Mouse (Mus musculus) CH12.LX (cell line): ENCODE data around the gene Scaf1. TPM values are rescaled to one million over a fixed set of nuclear protein-coding genes. Genes with fewer than 3 reads are reported as not detected.
A peak's percentile ranks its signal among the peaks of the same experiment; 100 is the strongest.

ENCODE experiments used
- DNase-seq: peaks from one replicate; pipeline ENCODE4 v3.0.0-alpha.2; 2013; ENCODE audit errors: extremely low read depth
- H3K27ac ChIP-seq: 2 replicates; pipeline ENCODE4 v1.5.1; 2012; ENCODE audit warnings: low read depth, mild to moderate bottlenecking, control low read depth, moderate library complexity; ENCODE audit not compliant: insufficient read depth
- H3K27me3 ChIP-seq: replicated peaks from 2 replicates; pipeline ENCODE3; 2012; ENCODE audit warnings: inconsistent platforms
- H3K36me3 ChIP-seq, 2 experiments: replicated peaks in 1 of 2; 2 replicates each; pipeline versions ENCODE3 to v1.6.1; 2012; ENCODE audit warnings: inconsistent platforms in 1 of 2, low read length in 1 of 2, mild to moderate bottlenecking in 1 of 2, mixed read lengths in 1 of 2, moderate library complexity in 1 of 2; ENCODE audit not compliant: control insufficient read depth in 1 of 2, insufficient read depth in 1 of 2
- H3K4me1 ChIP-seq, 2 experiments: 2 replicates each; pipeline ENCODE4 v1.6.1; 2012; ENCODE audit warnings: inconsistent platforms in 1 of 2, moderate library complexity in 1 of 2; ENCODE audit not compliant: insufficient read depth in 2 of 2, control insufficient read depth in 1 of 2
- H3K4me2 ChIP-seq: 2 replicates; pipeline ENCODE4 v1.6.1; 2012; ENCODE audit warnings: low read depth, mild to moderate bottlenecking, control low read depth; ENCODE audit not compliant: poor library complexity, insufficient read depth, severe bottlenecking
- H3K4me3 ChIP-seq, 3 experiments: fragments of 150-350 bp in 1 of 3; sonication (generic) in 1 of 3; replicated peaks in 1 of 3; 2 replicates each; pipeline versions ENCODE3 to v1.5.1; 2011 to 2012; ENCODE audit warnings: low read depth in 2 of 3, low read length in 2 of 3, mild to moderate bottlenecking in 2 of 3, moderate library complexity in 2 of 3, control low read depth in 1 of 3, improper control_type of control experiment in 1 of 3, inconsistent platforms in 1 of 3, mixed read lengths in 1 of 3; ENCODE audit not compliant: poor library complexity in 1 of 3
- H3K79me2 ChIP-seq: replicated peaks from 2 replicates; pipeline ENCODE4 v1.6.1; 2012; ENCODE audit warnings: mild to moderate bottlenecking, moderate library complexity; ENCODE audit not compliant: control insufficient read depth, poor library complexity, insufficient read depth, severe bottlenecking; ENCODE audit errors: extremely low read depth
- H3K9ac ChIP-seq: 2 replicates; pipeline ENCODE4 v1.6.1; 2012; ENCODE audit warnings: low read depth, mild to moderate bottlenecking, control low read depth, moderate library complexity; ENCODE audit not compliant: insufficient read depth
- H3K9me3 ChIP-seq: replicated peaks from 2 replicates; pipeline ENCODE3; 2012; ENCODE audit warnings: low read length, inconsistent platforms, mixed read lengths
- BHLHE40 ChIP-seq: IDR thresholded peaks from 2 replicates; pipeline ENCODE4 v1.6.1; 2011; ENCODE audit warnings: mild to moderate bottlenecking, low read depth, low read length, improper control_type of control experiment
- CHD1 ChIP-seq: IDR thresholded peaks from 2 replicates; pipeline ENCODE4 v1.6.1; 2012; ENCODE audit warnings: low read depth, low read length, improper control_type of control experiment, inconsistent platforms
- CHD2 ChIP-seq: IDR thresholded peaks from 2 replicates; pipeline ENCODE4 v1.6.1; 2011; ENCODE audit warnings: low read length, improper control_type of control experiment
- CTCF ChIP-seq, 2 experiments: IDR thresholded peaks in 1 of 2; conservative IDR thresholded peaks in 1 of 2; 2 replicates each; pipeline ENCODE4 v1.5.1; 2011 to 2012; ENCODE audit warnings: low read depth in 2 of 2, low read length in 2 of 2, improper control_type of control experiment in 1 of 2, inconsistent platforms in 1 of 2, mild to moderate bottlenecking in 1 of 2, moderate library complexity in 1 of 2
- E2F4 ChIP-seq: IDR thresholded peaks from 2 replicates; pipeline ENCODE4 v1.6.1; 2011; ENCODE audit warnings: low read depth, low read length, improper control_type of control experiment; ENCODE audit not compliant: insufficient replicate concordance
- EP300 ChIP-seq: IDR thresholded peaks from 2 replicates; pipeline ENCODE4 v1.6.1; 2011; ENCODE audit warnings: low read length, improper control_type of control experiment
- HCFC1 ChIP-seq: IDR thresholded peaks from 2 replicates; pipeline ENCODE4 v1.6.1; 2012; ENCODE audit warnings: low read depth, mild to moderate bottlenecking, inconsistent platforms, low read length, improper control_type of control experiment
- IRF4 ChIP-seq: IDR thresholded peaks from 2 replicates; pipeline ENCODE4 v1.6.1; 2014; ENCODE audit warnings: low read depth, mild to moderate bottlenecking, inconsistent platforms, low read length, improper control_type of control experiment
- JUN ChIP-seq: IDR thresholded peaks from 2 replicates; pipeline ENCODE4 v1.6.1; 2011; ENCODE audit warnings: low read depth, mild to moderate bottlenecking, low read length, improper control_type of control experiment, moderate library complexity; ENCODE audit not compliant: insufficient read depth
- JUND ChIP-seq: conservative IDR thresholded peaks from 2 replicates; pipeline ENCODE4 v1.6.1; 2011; ENCODE audit warnings: low read depth, low read length, improper control_type of control experiment
- MAX ChIP-seq: IDR thresholded peaks from 2 replicates; pipeline ENCODE4 v1.6.1; 2011; ENCODE audit warnings: low read length, improper control_type of control experiment
- MXI1 ChIP-seq: IDR thresholded peaks from 2 replicates; pipeline ENCODE4 v1.6.1; 2011; ENCODE audit warnings: mild to moderate bottlenecking, low read depth, low read length, improper control_type of control experiment
- MYC ChIP-seq: IDR thresholded peaks from 2 replicates; pipeline ENCODE4 v1.6.1; 2011; ENCODE audit warnings: low read depth, mild to moderate bottlenecking, improper control_type of control experiment, low read length
- PAX5 ChIP-seq: IDR thresholded peaks from 2 replicates; pipeline ENCODE4 v1.6.1; 2012; ENCODE audit warnings: low read length, inconsistent platforms, mixed read lengths
- POLR2A ChIP-seq: IDR thresholded peaks from 2 replicates; pipeline ENCODE4 v1.6.1; 2011; ENCODE audit warnings: low read depth, mild to moderate bottlenecking, improper control_type of control experiment, low read length
- SMC3 ChIP-seq: IDR thresholded peaks from 2 replicates; pipeline ENCODE4 v1.6.1; 2011; ENCODE audit warnings: low read depth, low read length, improper control_type of control experiment
- UBTF ChIP-seq: IDR thresholded peaks from 2 replicates; pipeline ENCODE4 v1.6.1; 2012; ENCODE audit warnings: low read depth, mild to moderate bottlenecking, inconsistent platforms, low read length, improper control_type of control experiment, moderate library complexity
- USF2 ChIP-seq: conservative IDR thresholded peaks from 2 replicates; pipeline ENCODE4 v1.6.1; 2011; ENCODE audit warnings: low read depth, low read length, improper control_type of control experiment
- ZMIZ1 ChIP-seq: IDR thresholded peaks from 2 replicates; pipeline ENCODE4 v1.6.1; 2012; ENCODE audit warnings: low read depth, mild to moderate bottlenecking, inconsistent platforms, low read length, improper control_type of control experiment
- ZNF384 ChIP-seq: IDR thresholded peaks from 2 replicates; pipeline ENCODE4 v1.6.1; 2012; ENCODE audit warnings: low read depth, low read length, improper control_type of control experiment, inconsistent platforms
- dilution Hi-C: fragments of 300-500 bp; cut with MboI; formaldehyde crosslinking; loops from 2 replicates; pipeline ENCODE4 v1.14.3; 2020; ENCODE audit warnings: low sequenced_read_pairs; ENCODE audit not compliant: extremely low pct_unique_long_range_greater_than_20kb, extremely low pct_ligation_motif_present
- in situ Hi-C: fragments of 300-500 bp; cut with MboI; formaldehyde crosslinking; loops from 3 replicates; pipeline ENCODE4 v1.14.3; 2019; ENCODE audit warnings: low sequenced_read_pairs, low pct_ligation_motif_present, low pct_unique_long_range_greater_than_20kb, mixed read lengths
- polyA plus RNA-seq: library from polyadenylated mRNA; unstranded; fragments of >175 nt; gene quantifications from 2 replicates; pipeline ENCODE4 v1.2.1, GENCODE M21; 2012; ENCODE audit warnings: low read depth; ENCODE audit not compliant: insufficient read length
- total RNA-seq, 2 experiments: library from RNA; depleted of rRNA; stranded (reverse); fragments of 300-350 nt in 1 of 2; fragments of >200 nt in 1 of 2; gene quantifications; 2 replicates each; pipeline ENCODE4 v1.2.3; 2012 to 2014

The Scaf1 gene
- total and polyA plus RNA-seq, 3 experiments: 5.4 to 41.9 (median 18.2) TPM

DNA sequence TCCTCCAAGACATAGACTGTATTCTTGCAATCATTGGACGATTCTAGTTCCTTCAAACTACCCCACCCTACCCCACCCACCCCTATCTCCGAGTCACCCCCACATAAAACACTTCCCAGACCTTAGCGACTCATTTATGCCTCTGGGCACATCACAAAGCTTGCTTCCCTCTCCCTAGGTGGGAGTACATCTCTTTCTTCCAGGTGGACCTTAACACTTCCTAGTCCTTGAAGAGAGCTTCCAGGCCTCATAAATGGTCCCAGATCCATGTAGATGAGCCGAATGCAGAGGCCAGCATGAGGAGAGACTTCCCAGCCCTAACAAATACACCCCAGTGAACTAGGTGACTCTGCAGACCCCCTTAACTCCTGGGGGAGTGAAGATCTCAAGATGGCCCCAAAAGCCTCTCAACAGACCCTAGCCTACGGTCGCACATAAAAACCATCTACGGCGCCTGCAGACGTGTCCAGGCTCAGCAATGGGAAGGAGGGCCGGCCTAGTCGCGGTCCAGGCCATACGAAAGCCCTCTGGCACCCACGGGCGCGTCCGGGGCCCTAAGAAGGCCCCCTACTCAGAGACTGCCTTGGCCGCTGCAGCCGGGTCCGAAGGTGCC, 713 bp downstream of the Scaf1 start:
- H3K4me2 ChIP-seq: peak overlapping the region; percentile 30
- no peaks in the 10 kb centered on the region for H3K27me3 ChIP-seq
- H3K4me3 ChIP-seq: peak overlapping the region; percentile 63 to 99 (median 92)
- peaks cover 18% of the 10 kb centered on the region for H3K79me2 ChIP-seq
- peak; percentile 17 for DNase-seq
- H3K9me3 ChIP-seq: no peaks in the 10 kb centered on the region
- in situ Hi-C loops: no loop called here
- peak overlapping the region; percentile 100 for H3K9ac ChIP-seq
- peaks cover 27 to 41% of the 10 kb centered on the region in 2 experiments for H3K36me3 ChIP-seq
- H3K27ac ChIP-seq: peak overlapping the region; percentile 74
- dilution Hi-C loops: no loop called here
- H3K4me1 ChIP-seq: peaks cover 0 to 31% of the 10 kb centered on the region in 2 experiments; a peak in 2 of 4 replicates
- TF ChIP-seq HCFC1 (no peak), UBTF (0 out of 2 replicates have a peak, but pooled peaks have one; percentile 42)

DNA sequence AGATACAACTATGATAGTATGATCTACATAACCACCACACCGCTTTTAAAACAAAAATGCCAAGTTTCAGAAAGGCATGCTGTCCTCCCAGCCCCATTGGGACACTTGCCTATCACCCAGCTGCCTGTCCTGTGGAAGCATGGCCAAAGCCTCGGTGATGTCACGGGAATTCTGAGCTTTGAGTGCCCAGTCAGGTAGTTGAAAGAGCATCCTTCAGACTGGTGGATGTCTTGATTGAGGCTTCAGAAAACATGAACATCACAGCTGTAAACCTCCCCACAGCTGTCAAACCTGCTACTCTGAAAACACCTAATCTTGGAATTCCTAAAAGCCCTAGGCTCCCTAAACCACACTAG, 2.1 kb downstream of the Scaf1 start:
- dilution Hi-C loops: no loop called here
- H3K4me2 ChIP-seq: 0 out of 2 replicates have a peak overlapping the region, but pooled peaks have one; percentile 10

DNA sequence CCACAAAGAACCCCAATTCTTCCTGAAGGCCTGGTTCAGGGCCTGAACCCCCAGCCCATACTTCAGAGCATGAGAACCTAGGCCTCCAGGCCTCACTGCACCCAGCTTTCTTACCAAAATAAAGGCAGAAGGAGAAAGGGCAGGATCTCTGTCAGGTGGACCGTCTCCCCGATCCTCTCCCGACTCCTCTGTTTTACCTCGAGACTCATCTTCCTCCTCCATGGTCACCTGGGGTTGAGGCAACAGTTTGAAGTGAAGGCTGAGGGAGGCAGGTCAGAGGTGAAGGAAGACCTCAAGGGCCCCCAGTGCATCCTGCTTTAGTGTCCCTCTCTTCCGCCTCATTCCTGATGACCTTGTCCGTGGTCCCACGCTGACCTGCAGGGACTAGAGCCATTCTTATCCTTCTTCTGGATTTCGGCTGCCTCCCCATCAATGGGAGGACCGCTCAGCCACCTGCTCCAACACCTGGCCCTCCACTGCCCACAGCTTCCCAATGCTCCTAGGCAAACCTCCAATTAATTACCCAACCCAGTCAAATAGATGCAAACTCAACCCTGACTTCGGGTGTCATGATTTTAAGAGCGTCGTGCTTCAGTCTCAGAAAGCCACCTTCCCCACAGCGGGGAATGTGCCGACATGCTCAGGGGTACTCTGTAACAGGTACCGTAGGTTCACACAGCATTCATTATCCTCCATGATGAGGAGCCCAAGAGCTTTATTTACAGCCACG, 2.6 kb downstream of the Scaf1 start:
- Histone ChIP-seq H3K4me3 (no peak overlapping the region), H3K4me2 (no peak overlapping the region), H3K9ac (no peak overlapping the region), H3K36me3 (peaks cover 46 to 54% of the 10 kb centered on the region in 2 experiments), H3K27ac (no peak overlapping the region)
- no peak for DNase-seq
- TF ChIP-seq BHLHE40: no peak
- TF ChIP-seq, all 38 proteins: peak for 0
- Histone ChIP-seq H3K4me1 (peaks cover 0 to 23% of the 10 kb centered on the region in 2 experiments; a peak in 2 of 4 replicates), H3K27me3 (no peaks in the 10 kb centered on the region), H3K9me3 (no peaks in the 10 kb centered on the region), H3K79me2 (peaks cover 18% of the 10 kb centered on the region)
- dilution Hi-C loops (no loop called here), in situ Hi-C loops (no loop called here)

More for the DNA sequence above, 2.1 kb downstream of the Scaf1 start:
- H3K27ac ChIP-seq: no peak overlapping the region
- H3K9ac ChIP-seq: no peak overlapping the region
- H3K9me3 ChIP-seq: no peaks in the 10 kb centered on the region
- in situ Hi-C loops: no loop called here
- peaks cover 0 to 28% of the 10 kb centered on the region in 2 experiments; a peak in 2 of 4 replicates for H3K4me1 ChIP-seq
- TF ChIP-seq CHD1: no peak
- TF ChIP-seq BHLHE40: no peak
- TF ChIP-seq JUN: no peak
- no peak for TF ChIP-seq EP300
- no peak for TF ChIP-seq USF2
- no peak for TF ChIP-seq SMC3
- no peak for TF ChIP-seq MYC
- no peak for TF ChIP-seq MAX
- TF ChIP-seq ZNF384: no peak
- no peak for TF ChIP-seq JUND
- no peak for TF ChIP-seq E2F4
- TF ChIP-seq IRF4: no peak
- TF ChIP-seq CHD2: no peak
- TF ChIP-seq ZMIZ1: no peak
- TF ChIP-seq POLR2A: no peak
- TF ChIP-seq MXI1: no peak
- TF ChIP-seq CTCF (conservative IDR thresholded peaks at IDR 0.05 in 1 of 2, IDR thresholded peaks at IDR 0.05 in 1 of 2; ENCODE audit: low read depth in 2 of 2, low read length in 2 of 2): no peak
- TF ChIP-seq PAX5: no peak
- no peak overlapping the region for H3K4me3 ChIP-seq
- H3K36me3 ChIP-seq: peaks cover 41 to 48% of the 10 kb centered on the region in 2 experiments
- DNase-seq: no peak
- no peaks in the 10 kb centered on the region for H3K27me3 ChIP-seq
- H3K79me2 ChIP-seq: peaks cover 18% of the 10 kb centered on the region
